In the genomic region with DNA sequence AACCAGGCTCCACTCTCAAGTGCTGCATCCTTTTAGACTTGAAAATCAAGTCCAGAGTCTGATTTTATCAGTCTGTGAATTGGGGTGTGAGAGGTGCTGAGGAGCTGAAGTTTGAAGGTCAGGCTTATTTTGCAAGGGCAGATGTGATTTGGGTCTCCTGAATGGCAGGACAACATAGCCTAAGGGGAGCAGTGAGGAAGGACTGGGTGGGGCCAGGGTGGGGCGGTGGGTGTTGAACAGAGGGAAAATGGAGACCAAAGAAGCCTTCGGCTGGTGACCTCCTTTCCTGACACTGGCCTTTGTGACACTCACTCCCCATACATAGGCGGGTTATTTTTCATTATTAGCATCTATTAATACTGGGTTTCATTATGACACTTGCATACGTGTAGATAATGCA, we compare ENCODE assay signal across 20 mouse cellular contexts.
"Had no signal": no experiment of that assay in that cellular context is flagged by ENCODE, and none has a peak within 500 bp of the region (broad histone marks: within the 10 kb centered on the region; RNA-seq: fewer than 3 reads in every experiment).

No protein-coding gene starts in this region.

- H3K9ac ChIP-seq: kidney, embryonic 15.5 days; midbrain, embryonic 12.5 days; midbrain, embryonic 15.5 days; neural tube, embryonic 12.5 days; neural tube, embryonic 15.5 days; stomach, embryonic 15.5 days had no signal

- H3K4me3 ChIP-seq: kidney, embryonic 15.5 days; left cerebral cortex, adult 2 months; midbrain, embryonic 12.5 days; midbrain, embryonic 15.5 days; neural tube, embryonic 12.5 days; neural tube, embryonic 15.5 days; stomach, embryonic 15.5 days had no signal

- DNase-seq: kidney, adult 8-10 months; kidney, postnatal 10 days; kidney, postnatal 36 days; layer of hippocampus, postnatal 36 days; lung, adult 2 months; right cerebral cortex, adult 18-20 months; right cerebral cortex, postnatal 14 days; right cerebral cortex, postnatal 4 days; thymus, adult 2 months; thymus, postnatal 14 days; thymus, postnatal 4 days had no signal

- H3K27me3 ChIP-seq: kidney, embryonic 15.5 days; midbrain, embryonic 12.5 days; midbrain, embryonic 15.5 days; neural tube, embryonic 12.5 days; neural tube, embryonic 15.5 days; stomach, embryonic 15.5 days had no signal

- H3K4me2 ChIP-seq: kidney, embryonic 15.5 days; midbrain, embryonic 12.5 days; midbrain, embryonic 15.5 days; neural tube, embryonic 12.5 days; neural tube, embryonic 15.5 days; stomach, embryonic 15.5 days had no signal

- H3K9me3 ChIP-seq: kidney, embryonic 15.5 days; midbrain, embryonic 12.5 days; midbrain, embryonic 15.5 days; neural tube, embryonic 12.5 days; neural tube, embryonic 15.5 days; stomach, embryonic 15.5 days had no signal

- H3K4me1 ChIP-seq: midbrain, embryonic 15.5 days; neural tube, embryonic 12.5 days; neural tube, embryonic 15.5 days; stomach, embryonic 15.5 days had no signal

- ATAC-seq: midbrain, embryonic 15.5 days had no signal

- H3K27ac ChIP-seq: left cerebral cortex, adult 2 months; liver, embryonic 14.5 days; macrophage; midbrain, embryonic 12.5 days; midbrain, embryonic 15.5 days; neural tube, embryonic 12.5 days; neural tube, embryonic 15.5 days had no signal
